Mouse (Mus musculus): Measurements from ENCODE around the gene Slfnl1.
A peak's percentile ranks its signal among the peaks of the same experiment; 100 is the strongest.

Slfnl1 gene

DNA sequence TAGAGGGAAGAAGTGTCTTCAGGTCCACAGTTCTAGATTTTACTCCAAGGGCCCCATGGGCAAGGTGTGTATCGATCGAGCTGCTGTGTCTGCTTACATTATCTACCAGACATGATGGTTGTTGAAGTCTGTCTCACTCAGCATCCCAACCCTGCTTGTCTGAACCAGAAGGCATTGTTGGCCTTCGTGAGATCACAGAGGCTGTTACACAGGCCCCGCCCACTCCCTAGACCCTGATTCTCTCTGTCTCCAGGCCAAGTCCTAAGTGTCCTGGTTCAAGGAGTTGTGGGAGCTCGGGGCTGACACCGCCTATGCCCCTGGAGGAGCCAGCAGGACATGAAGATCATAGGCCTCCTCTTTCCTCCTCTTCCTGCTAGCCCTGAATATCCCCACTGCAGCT, at the start of gene Slfnl1:
TSS of gene Slfnl1 (plus strand) at position 246 of the 400 bp plus-strand sequence.
- no peak for DNase-seq

DNA sequence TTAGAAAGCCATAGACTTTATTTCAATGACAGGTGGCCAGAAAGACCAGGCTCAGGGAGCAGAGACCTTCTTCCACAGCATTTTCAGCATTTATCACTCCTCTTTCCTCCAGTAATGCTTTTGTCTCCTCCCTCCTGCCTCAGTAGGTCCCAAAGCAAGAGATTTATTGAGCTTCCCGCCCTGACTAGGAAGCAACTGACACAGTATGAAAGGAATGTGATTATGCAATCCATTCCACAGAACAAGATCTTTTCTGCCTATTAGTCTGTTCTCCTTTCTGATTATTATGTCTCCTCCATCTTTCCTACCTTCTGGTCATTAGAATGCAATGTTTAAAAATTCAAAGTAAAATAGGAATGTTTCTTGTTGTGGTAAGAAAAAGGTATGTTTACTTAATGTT, 44.3 kb upstream of the Slfnl1 start:
- no peak for DNase-seq

DNA sequence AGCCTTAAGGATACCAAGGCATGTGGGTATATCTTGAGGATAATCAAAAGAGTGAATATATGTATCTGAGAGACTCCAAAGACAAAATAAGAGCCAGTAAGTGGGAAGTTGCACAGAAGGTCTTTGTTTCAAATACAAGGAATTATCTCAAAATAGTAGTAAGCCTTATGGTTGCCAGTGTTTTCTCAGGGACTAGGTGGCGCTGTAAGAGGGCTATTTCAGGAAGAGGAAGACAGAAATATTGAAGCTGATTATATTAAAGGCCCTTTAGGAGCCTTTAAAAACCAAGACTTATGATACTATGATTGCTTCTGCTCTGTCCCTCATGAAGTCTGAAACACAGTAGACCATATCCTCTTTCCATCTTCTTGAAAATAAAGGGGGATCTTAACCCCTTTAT, 25.1 kb upstream of the Slfnl1 start:
- no peak for DNase-seq

DNA sequence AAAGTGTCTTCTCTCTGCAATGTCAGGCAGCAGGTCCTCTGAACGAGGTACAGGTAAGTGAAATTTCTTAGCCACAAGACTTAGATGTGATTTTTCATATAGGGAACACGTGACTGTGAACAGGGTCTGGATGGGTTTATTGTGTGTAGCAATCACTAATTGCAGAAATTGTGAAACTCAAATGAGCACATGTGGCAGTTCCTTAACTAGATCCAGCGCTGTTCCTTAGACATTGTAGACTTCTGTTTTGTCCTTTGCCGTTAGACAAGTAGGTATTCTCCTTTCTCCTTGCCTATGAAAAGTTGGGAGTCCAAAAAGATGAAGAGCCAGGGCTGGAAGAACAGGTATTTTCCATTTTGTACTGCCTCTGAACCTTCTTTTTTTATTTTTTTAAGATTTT, 20.8 kb upstream of the Slfnl1 start:
- no peak for DNase-seq

DNA sequence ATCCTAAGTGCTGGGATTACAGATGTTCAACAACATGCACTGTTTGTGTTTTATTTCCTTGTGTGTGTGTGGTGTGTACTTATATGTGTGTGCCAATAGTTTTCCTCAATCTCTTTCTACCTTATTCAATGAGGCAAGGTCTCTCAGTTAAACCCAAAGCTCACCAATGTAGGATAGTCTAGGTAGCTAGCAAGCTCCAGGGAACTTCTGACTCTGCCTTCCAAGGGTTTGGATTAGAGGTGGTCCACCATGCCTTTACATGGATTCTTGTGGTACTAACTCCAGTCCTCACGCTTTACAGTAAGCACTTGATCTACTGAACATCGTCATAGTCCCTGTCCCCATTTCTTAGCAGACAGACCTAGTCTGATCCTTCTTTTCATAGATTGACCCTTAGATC, 17.7 kb upstream of the Slfnl1 start:
- no peak for DNase-seq

DNA sequence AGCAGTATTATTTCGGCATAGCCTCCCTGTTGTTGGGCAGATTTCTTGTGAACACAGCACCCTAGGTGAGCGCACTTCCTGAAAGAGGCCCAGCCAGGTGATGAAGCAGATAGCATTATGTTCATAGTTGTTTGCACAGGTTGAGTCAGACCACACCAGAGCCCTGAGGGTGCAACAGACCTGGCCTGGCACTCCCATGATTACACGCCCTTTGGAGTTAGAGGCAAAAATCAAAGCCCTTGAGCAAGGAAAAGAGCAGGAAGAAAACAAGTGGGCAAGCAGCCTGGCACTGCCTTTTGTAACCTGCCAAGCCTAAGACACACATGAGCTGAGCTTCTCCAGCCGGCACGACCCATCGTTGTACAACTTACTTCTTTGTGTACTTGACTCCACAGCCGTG, 15.5 kb upstream of the Slfnl1 start:
- DNase-seq: no peak

DNA sequence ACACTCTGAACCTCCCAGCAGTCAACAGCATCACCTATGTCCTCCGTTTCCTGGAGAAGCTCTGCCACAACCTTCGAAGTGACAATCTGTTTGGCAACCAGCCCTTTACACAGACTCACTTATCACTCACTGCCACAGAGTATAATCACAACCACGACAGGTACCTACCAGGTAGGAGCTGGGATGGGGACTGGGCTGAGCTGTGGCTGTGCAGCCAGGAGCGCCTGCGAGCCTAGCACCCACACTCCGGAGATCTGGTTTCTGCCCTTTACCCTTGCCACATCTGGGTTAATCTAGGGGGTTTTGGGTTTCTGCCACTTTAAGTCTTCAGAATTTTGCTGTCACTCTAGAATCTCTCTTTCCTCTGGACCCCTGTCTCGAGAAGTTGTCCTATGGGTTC, 15.1 kb upstream of the Slfnl1 start:
- no peak for DNase-seq

DNA sequence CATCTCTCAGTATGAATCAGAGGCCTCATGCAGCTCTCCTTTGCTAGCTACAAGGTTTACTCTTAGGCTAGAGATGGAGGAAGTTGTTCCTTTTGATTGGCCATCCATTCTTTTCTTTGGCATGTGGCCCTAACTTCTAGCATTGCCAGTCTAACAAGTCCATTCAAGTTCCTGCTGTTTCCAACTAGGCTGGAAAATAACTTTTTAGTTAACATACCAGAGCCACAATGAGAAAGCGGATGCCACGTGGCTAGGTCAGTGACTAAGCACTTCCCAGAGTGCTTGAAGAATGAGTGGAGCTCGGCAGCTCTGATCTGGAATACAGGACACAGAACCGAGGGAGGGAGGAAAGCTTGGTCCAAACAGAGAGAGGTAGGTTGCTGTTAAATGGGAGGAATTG, 14.7 kb upstream of the Slfnl1 start:
- no peak for DNase-seq

DNA sequence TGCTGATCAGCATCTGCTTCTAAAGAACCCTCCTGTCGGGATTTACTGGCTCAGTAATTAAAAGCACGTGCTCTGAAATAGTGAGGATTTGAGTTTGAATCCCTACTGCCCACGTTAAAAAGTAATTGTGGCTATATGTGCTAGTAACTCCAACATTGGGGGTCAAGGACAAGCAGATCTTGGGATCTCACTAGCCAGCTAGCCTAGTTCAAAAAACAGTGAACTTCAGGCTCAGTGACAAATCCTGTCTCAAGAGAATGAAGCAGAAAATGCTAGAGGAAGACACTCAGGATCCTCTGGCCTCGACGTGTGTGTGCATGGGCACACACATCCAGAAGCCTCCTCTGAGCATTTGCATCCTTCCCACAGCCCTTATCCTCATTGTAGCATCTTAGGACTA, 10.3 kb upstream of the Slfnl1 start:
- no peak for DNase-seq

DNA sequence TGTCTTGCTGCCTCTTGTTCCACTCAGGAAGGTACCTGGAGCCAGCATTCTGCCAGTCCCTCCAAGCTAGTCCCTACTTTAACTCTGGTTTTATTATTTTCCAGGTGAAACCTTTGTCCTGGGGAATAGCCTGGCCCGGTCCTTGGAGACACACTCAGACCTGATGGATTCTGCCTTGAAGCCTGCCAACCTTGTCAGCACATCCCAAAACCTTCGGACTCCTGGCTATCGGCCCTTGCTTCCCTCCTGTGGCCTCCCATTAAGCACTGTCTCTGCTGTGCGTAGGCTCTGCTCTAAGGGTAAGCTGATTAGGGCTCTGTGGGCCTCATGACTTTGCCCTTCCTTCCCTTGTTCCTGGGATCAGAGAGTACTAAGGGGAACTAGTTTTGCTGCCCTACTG, 9.7 kb upstream of the Slfnl1 start:
- DNase-seq: no peak

DNA sequence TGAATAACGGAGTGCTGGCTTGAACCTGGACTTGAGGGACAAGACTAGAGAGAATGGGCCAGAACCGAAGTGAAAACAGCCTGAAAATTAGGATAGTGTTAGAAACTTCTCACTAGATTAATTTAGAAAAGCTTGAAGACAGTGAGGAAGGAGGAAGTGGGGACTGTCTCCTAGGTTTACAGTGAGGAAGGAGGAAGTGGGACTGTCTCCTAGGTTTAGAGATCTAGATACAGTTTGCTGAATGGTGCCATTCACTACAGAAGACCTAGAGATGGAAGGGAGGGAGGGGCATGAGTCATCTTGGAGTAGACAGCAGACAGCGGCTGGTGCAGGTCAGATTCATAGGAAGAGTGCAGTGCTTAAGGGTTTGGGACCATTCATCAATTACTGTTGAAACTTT, 8.9 kb upstream of the Slfnl1 start:
- DNase-seq: no peak

DNA sequence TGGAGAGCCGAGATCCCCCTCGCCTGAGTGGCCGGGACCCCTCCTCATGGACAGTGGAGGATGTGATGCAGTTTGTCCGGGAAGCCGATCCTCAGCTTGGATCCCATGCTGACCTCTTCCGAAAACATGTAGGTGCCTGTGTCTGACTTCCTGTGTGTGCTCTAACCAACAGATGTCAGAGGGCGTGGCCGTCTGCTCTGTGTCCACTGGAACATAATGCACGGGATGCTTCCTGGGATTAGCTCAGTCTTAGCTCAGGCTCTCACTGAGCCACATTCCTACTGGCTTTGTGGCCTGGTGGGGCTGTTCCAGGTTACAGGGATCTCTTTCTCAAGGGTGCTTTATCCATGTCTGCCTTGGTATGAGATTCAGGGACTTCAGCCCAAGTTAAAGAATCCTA, 3.9 kb upstream of the Slfnl1 start:
- no peak for DNase-seq

DNA sequence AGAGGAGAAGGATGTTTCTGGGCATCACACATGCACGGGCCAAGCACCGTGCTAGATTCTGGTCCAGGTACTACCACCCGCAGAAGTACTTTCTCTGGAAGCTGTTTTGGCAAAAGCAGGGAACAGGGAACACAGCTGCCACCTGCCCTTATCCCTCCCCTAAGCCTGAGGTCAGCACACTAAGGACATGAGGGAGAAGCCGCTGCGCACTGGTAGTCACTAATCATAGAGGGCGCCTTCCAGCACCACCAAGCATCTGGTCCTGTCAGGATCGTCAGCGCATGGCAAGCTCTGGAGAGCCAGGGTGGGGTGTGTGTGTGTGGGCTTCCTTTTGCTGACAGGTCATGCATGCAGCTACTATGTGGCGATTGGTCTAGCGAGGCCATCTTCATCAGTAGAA, 6.6 kb downstream of the Slfnl1 start:
- no peak for DNase-seq

DNA sequence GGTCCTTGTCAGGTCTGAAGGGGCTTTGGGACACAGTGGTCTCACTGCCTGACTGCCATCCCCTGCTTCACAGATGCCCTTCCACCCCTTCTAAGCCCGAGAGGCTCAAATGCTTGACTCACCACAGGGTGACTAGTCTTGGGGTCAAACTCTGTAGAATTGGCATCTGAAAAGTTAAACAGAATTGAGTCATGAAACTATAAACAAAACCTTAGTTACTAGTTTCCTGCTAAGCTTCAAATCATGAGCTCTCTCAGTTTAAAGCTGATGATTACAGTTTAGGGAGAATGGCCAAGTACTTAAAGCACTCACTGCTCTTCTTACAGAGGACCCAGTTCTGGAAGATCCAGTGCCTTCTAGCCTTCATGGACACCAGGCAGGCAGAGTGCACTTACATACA, 12.9 kb downstream of the Slfnl1 start:
- no peak for DNase-seq

DNA sequence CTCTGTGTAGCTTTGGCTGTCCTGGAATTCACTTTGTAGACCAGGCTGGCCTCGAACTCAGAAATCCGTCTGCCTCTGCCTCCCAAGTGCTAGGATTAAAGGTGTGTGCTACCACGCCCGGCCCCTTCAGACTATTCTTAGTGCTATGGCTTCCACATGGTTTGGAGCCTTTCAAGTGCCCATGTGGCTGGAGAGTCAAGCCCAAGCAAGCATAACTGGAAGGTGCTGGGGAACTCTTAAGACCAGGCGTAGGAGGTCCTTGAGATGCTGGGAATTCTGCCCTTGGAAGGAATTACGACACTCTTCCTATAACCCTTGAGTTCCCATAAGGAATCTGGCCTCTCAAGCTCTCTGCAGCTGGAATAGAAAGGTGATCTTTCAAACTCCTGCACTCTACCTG, 24.6 kb downstream of the Slfnl1 start:
- DNase-seq: no peak

DNA sequence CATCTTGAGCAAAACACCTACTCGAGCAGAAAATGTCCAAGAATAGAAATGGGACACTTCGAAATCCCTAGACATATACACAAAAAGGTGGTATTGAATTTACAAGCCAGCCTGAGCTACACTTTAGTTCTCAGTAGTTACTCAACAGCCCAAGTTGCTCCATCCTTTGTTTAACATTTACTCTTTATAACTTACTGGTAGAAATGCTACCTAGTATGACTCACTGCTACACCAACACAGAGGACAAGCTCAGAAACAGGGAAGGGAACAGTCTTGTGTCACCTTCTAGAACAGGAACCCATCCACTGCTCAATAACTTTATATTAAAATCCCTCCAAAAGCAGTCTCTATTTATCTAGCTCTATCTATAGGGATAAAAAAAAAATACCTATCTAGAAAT, 33.7 kb downstream of the Slfnl1 start:
- DNase-seq: no peak

DNA sequence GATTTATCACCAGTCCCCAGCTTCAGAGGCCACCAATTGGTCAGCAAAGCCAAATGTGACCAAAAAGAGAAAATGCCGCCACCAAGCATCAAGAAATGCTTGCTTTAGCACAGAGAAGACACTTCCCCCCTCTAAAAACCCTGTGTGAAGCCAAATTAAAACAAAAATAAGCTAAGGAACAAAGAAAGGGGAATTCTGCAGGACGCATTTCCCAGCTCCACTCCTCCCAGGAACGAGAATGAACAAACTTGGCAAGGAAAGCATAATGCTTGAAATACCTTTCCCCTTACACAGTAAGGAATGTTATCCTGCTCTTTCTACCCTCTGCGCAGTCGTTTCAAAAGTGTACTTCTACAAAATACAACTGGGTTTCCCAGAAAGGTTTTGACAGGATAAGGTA, 36.0 kb downstream of the Slfnl1 start:
- DNase-seq: no peak

DNA sequence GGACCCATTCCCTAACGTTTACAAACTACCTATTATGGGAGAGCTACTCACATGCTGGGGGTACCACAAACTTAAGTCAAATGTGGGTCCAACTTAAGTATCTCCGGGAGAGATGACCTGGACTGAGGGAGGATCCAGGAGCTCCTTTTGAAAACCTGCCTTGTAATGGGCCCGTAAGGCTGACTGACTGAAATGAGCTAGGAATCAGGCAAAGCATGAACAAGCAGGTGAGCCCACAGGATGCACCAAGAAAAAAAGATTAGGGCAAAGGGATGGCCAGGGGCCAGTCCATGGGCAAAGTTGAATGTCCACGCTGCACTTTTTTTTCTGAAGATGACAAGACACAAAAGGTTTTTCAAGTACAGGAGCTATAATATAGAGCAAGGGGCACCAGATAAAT, 37.0 kb downstream of the Slfnl1 start:
- DNase-seq: no peak

DNA sequence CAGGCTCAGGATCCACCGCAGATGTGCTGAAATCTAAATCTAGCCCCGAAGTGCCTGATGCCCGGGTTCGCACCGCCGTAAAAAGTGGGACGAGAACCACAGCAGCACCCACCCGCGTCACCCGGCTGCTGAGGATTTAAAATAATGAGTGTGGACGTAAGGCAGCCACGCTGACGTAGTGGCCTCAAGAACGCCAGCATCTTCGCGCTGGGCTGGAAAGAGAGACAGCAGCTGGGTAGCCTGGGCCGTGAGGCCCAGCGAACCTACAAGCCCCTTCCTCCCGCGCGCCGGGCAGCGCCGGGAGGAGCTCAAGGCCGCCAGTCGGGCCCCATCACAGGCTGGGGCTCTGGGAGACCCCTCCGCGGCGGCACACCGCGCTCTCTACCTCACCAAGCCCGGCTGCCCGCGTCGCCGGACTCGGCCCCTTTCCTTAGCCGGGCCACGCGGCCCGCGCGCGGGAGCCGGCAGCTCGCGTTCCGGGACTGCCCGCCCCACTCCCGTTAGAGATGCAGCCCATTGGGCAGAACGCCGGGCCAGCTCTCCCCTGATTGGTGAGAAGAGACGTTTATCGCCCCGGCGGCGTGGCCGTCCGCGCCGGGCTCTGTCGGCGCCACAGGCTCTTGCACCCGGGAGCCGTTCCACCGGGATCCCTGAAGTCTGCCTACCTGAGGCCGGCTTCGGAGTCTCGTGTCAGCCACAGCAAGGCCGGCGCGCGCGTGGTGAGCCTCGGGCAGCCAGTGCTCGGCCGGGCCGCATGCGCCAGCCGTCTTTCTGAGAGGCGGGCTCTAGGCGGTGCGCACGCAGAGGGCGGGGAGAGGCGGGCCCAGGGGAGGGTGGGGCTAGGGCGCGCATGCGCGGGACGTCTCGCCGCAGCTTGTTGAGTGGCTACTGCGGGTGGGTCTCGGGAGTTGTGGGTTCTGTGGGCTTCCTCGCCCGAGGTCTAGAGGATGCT, 37.7 kb downstream of the Slfnl1 start, which contains the start of gene Ctps:
TSS of gene Ctps (minus strand) at position 791 of the 952 bp plus-strand sequence.
- peak; percentile 86 to 88 for DNase-seq

DNA sequence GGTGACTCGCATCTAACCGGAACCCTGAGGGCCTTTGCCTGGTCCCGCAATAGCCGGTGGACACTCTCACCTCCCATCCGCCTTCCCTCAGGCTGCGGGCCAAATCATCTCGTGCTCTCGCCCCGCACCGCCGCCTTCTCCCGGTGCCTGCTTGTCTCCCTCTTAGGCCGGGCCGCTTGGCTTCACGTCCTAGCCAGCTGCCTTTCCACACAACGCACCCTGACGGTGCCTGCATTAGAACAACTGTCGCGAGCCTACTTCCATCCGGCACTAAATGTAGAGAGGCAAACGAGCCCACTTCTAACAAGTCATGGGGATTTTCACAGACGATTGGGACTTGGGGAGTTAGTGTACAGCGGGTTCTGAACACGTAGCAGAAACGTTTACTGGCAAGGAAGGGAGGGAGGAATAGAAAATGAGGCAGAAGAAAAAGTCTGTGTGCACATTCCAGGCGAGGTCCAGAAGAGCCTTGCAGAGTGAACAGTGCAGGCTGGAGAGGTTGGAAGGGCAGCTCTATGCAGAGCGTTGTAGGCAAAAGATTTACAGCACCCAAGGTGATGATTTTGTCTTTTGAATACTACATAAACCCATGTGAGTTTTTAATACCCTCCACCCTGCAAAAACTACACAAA, 38.5 kb downstream of the Slfnl1 start:
- no peak for DNase-seq

DNA sequence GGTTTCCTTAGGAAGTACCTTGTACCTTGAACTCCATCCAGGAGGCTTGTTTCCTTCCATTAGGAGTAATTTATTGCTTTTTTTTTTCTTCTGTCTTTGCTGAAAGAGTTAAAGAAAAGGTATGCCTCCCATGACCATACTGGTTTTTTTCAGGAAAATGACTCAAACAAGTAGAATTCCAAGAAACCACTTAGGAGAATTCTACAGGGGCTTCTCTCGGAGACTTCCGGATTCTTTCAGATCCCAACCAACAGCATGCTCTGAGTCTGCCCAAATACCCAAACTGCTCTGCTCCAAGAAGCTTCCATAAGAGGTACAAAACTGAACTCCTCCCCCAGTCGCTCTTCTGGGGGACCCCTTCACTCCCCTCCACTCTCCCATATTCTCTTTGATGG, 39.0 kb downstream of the Slfnl1 start:
- no peak for DNase-seq

DNA sequence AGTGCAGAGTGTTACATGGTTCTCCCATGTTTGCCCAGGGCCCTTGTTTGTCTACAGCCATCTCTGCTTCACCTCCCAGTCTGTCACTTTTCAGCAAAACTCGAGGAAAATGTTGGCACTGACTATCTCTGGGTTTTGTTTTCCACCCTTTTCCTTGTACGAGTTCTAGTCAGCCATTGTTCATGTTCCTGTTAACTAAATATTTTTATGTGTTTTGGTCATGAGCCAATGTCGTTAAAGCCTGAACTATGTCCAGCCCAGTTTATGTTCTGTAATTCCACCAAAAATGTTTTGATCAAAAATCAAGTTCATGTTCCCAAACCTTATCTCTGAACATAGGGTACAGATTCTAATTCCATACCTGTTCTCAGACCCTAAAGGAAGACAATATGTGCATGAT, 39.7 kb downstream of the Slfnl1 start:
- no peak for DNase-seq

DNA sequence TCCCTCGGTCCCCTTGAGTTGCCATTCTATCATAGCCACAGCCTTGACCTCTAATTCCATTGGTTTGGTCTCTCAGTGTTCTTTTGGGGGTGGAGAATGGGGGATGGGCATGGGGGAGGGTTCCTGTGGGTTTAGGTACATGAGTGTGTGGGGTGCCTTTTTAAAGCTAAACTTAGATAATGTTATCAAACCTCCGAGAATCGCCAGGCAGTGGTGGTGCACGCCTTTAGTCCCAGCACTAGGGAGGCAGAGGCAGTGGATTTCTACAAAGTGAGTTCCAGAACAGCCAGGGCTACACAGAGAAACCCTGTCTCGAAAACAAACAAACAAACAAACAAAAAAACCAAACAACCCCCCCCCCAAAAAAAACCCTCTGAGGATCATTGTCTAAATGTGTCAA, 48.9 kb downstream of the Slfnl1 start:
- no peak for DNase-seq

DNA sequence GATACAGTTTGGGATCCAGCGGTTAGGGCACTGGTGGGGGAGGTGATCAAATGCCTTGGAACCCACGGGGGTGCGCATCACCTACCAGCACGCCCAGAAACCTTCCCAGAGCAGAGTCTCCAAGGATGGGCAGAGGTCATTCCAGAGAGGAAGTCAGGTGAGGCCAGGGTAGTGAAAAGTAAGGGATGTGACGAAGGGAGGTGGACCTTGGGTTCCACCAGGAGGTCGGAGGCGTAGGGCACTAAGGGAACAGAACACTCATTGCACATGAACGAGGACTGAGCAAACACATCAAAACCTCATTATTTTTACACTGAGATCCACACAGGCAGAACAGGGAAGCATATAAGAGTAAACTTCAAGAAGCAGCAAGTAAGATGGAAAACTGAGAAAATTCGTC, 49.7 kb downstream of the Slfnl1 start:
- DNase-seq: no peak
